Mouse (Mus musculus) right cerebral cortex, postnatal 10 days (tissue): ENCODE measurements around the gene Bcl6.
A peak's percentile ranks its signal among the peaks of the same experiment; 100 is the strongest.

ENCODE experiments used
- DNase-seq, 2 experiments: peaks; one replicate each; pipeline ENCODE4 v3.0.0; 2021; ENCODE audit warnings: low spot score in 2 of 2

The Bcl6 gene

GRCm38 (mm10) chr16:23973635-23974367 lies 14.9 kb downstream of the Bcl6 start:
- no peak for DNase-seq

- no peak for DNase-seq
These were observed 15.8 kb downstream of the Bcl6 start for GRCm38 (mm10) chr16:23972901-23973300.

GRCm38 (mm10) chr16:23972126-23972740 lies 16.4 kb downstream of the Bcl6 start:
- no peak for DNase-seq

GRCm38 (mm10) chr16:23969919-23970318 lies 18.7 kb downstream of the Bcl6 start:
- no peak for DNase-seq

GRCm38 (mm10) chr16:23968888-23969287 lies 19.8 kb downstream of the Bcl6 start:
- DNase-seq = no peak

- no peak for DNase-seq
These were observed 21.4 kb downstream of the Bcl6 start for GRCm38 (mm10) chr16:23967301-23967700.

GRCm38 (mm10) chr16:23966066-23966465 lies 22.6 kb downstream of the Bcl6 start:
- DNase-seq = no peak

GRCm38 (mm10) chr16:23964706-23965367 lies 23.8 kb downstream of the Bcl6 start:
- DNase-seq = no peak

- peak in 1 of 2 experiments; percentile 75 for DNase-seq
These were observed 24.6 kb downstream of the Bcl6 start for GRCm38 (mm10) chr16:23963896-23964668.

- DNase-seq = no peak
These were observed 26.3 kb downstream of the Bcl6 start for GRCm38 (mm10) chr16:23962401-23962800.

- DNase-seq = no peak
These were observed 29.7 kb downstream of the Bcl6 start for GRCm38 (mm10) chr16:23958938-23959337.

GRCm38 (mm10) chr16:23953959-23954260 lies 34.7 kb downstream of the Bcl6 start:
- no peak for DNase-seq

GRCm38 (mm10) chr16:23953189-23953958 lies 35.3 kb downstream of the Bcl6 start:
- peak in 1 of 2 experiments; percentile 74 for DNase-seq

- no peak for DNase-seq
These were observed 36.4 kb downstream of the Bcl6 start for GRCm38 (mm10) chr16:23952101-23952727.

GRCm38 (mm10) chr16:23947654-23948053 lies 41.0 kb downstream of the Bcl6 start:
- no peak for DNase-seq

- no peak for DNase-seq
These were observed 43.9 kb downstream of the Bcl6 start for GRCm38 (mm10) chr16:23944801-23945200.

- DNase-seq = no peak
These were observed 54.3 kb downstream of the Bcl6 start for GRCm38 (mm10) chr16:23934397-23934796.

GRCm38 (mm10) chr16:23932294-23932693 lies 56.4 kb downstream of the Bcl6 start, which contains the start of gene Rtp2:
Rtp2 (minus strand) TSS chr16:23932394.
- DNase-seq = no peak

- no peak for DNase-seq
These were observed 57.4 kb downstream of the Bcl6 start for GRCm38 (mm10) chr16:23931275-23931674.

GRCm38 (mm10) chr16:23930426-23931073 lies 58.1 kb downstream of the Bcl6 start:
- no peak for DNase-seq
